8 mouse cellular contexts compared by ENCODE assay signal in genomic region chr1:134092852-134093770, GRCm38 (mm10). TPM values are rescaled to one million over a fixed set of nuclear protein-coding genes. Genes with fewer than 3 reads are reported as not detected.
DNase-seq lines count a peak whose midpoint lies in the region; ATAC-seq lines count a peak whose summit lies in the region.

No protein-coding gene starts in this region.

- peak overlapping the region; percentile 74 for H3K27ac ChIP-seq in hindbrain, embryonic 11.5 days (ENCODE audit: low read depth, low read length)

- H3K36me3 ChIP-seq in hindbrain, embryonic 11.5 days (ENCODE audit: control insufficient read depth, insufficient read depth, low read length), result no peaks in the 10 kb centered on the region

- DNase-seq in MN1 (ENCODE audit: low spot score), result peak; percentile 95
- peak; percentile 92 for DNase-seq in cerebellum, adult 9-10 months
- peak; percentile 81 to 88 for DNase-seq in frontal cortex, adult 2 months (ENCODE audit: extremely low spot score in 1 of 2, low spot score in 1 of 2)
- DNase-seq in hindbrain, embryonic 11.5 days (ENCODE audit: low spot score), result peak; percentile 87
- DNase-seq in layer of hippocampus, postnatal 14 days (ENCODE audit: low spot score in 2 of 2), result peak; percentile 77 to 85
- peak; percentile 96 for DNase-seq in lung, postnatal 10 days
- DNase-seq in ovary, postnatal 14 days (ENCODE audit: low spot score), result peak; percentile 82
- DNase-seq in thymus, postnatal 10 days (ENCODE audit: low spot score in 2 of 2), result peak; percentile 78 to 79

- H3K9ac ChIP-seq in hindbrain, embryonic 11.5 days (ENCODE audit: low read depth, low read length), result peak overlapping the region; percentile 69

- H3K9me3 ChIP-seq in hindbrain, embryonic 11.5 days (ENCODE audit: control insufficient read depth, low read length), result no peaks in the 10 kb centered on the region

- H3K4me2 ChIP-seq in hindbrain, embryonic 11.5 days (replicated peaks; ENCODE audit: low read depth, low read length), result peak overlapping the region; percentile 83

- ATAC-seq in hindbrain, embryonic 11.5 days (ENCODE audit: low FRiP score), result peak; percentile 80

- H3K27me3 ChIP-seq in hindbrain, embryonic 11.5 days (ENCODE audit: control insufficient read depth, insufficient read depth, low read length), result no peaks in the 10 kb centered on the region

- WGBS in hindbrain, embryonic 11.5 days, result 3% methylated on average over 43 of the region's 43 CpGs

- H3K4me3 ChIP-seq in hindbrain, embryonic 11.5 days (ENCODE audit: low read depth, low read length), result peak overlapping the region; percentile 38

- H3K4me1 ChIP-seq in hindbrain, embryonic 11.5 days (replicated peaks; ENCODE audit: control insufficient read depth, insufficient read depth, low read length), result peaks cover 5% of the 10 kb centered on the region

RNA-seq across cellular contexts. Expression of gene Btg2, which starts 14.2 kb away (rescaled TPM):
- polyA plus RNA-seq in frontal cortex, adult 2 months (2012; rRNA removed), result 18.8 and 32.5 TPM in 2 replicates
- 107 and 108 TPM in 2 replicates for polyA plus RNA-seq in hindbrain, embryonic 11.5 days (2014; fragmentation: Nextera tagmentation; extraction: Ambion mirVana)
- 10 to 100 TPM; 14.1 to 19.2 TPM for total RNA-seq in layer of hippocampus, postnatal 14 days (2021)

RNA-seq across cellular contexts. Expression of gene Chit1, which starts 17.9 kb away (rescaled TPM):
- 0.22 and 0.23 TPM in 2 replicates for polyA plus RNA-seq in frontal cortex, adult 2 months (2012; rRNA removed)
- polyA plus RNA-seq in hindbrain, embryonic 11.5 days (2014; fragmentation: Nextera tagmentation; extraction: Ambion mirVana), result not detected in 2 replicates
- total RNA-seq in layer of hippocampus, postnatal 14 days (2021), result under 1 TPM in 1 of 2 experiments, not detected in 1; 0.39 TPM

RNA-seq across cellular contexts. Expression of gene Fmod, which starts 56.1 kb away (rescaled TPM):
- 9.1 and 16.2 TPM in 2 replicates for polyA plus RNA-seq in frontal cortex, adult 2 months (2012; rRNA removed)
- polyA plus RNA-seq in hindbrain, embryonic 11.5 days (2014; fragmentation: Nextera tagmentation; extraction: Ambion mirVana), result 7.0 and 10.1 TPM in 2 replicates
- 1 to 10 TPM; 3.3 to 4.5 TPM for total RNA-seq in layer of hippocampus, postnatal 14 days (2021)

Comparison
In these comparisons a context has a peak if more than half of its experiments do, and no peak if none do; other contexts are left out.
1. Peak in every context shown above with its lines: DNase-seq, ATAC-seq, H3K4me3 ChIP-seq and H3K27ac ChIP-seq.